Mouse (Mus musculus) heart, embryonic 12.5 days (tissue): ENCODE data around the gene Gjc1. TPM values are rescaled to one million over a fixed set of nuclear protein-coding genes. Genes with fewer than 3 reads are reported as not detected.

Experiments used
- ATAC-seq: fragments of 200-750 bp; cut with Nextera tagmentation; 2 replicates; pipeline ENCODE4 v1.8.0; 2017; ENCODE audit warnings: moderate TSS enrichment, moderate library complexity; ENCODE audit not compliant: insufficient number of reproducible peaks, low FRiP score
- H3K27ac ChIP-seq: fragments of 300-500 bp; sonication (generic); 2 replicates; pipeline ENCODE4 v1.5.1; 2016; ENCODE audit warnings: mild to moderate bottlenecking, moderate library complexity; ENCODE audit not compliant: poor library complexity, severe bottlenecking
- H3K27me3 ChIP-seq: fragments of 300-500 bp; sonication (generic); replicated peaks from 2 replicates; pipeline ENCODE4 v1.6.1; 2016; ENCODE audit warnings: mild to moderate bottlenecking, moderate library complexity
- H3K36me3 ChIP-seq: fragments of 300-500 bp; sonication (generic); 2 replicates; pipeline ENCODE4 v1.6.1; 2016; ENCODE audit warnings: mild to moderate bottlenecking, moderate library complexity
- H3K4me1 ChIP-seq: fragments of 300-500 bp; sonication (generic); replicated peaks from 2 replicates; pipeline ENCODE4 v1.6.1; 2016; ENCODE audit warnings: mild to moderate bottlenecking
- H3K4me2 ChIP-seq: fragments of 300-500 bp; sonication (generic); 2 replicates; pipeline ENCODE4 v1.6.1; 2016; ENCODE audit warnings: mild to moderate bottlenecking, moderate library complexity
- H3K4me3 ChIP-seq: fragments of 300-500 bp; sonication (generic); 2 replicates; pipeline ENCODE4 v1.5.1; 2016; ENCODE audit warnings: mild to moderate bottlenecking
- H3K9ac ChIP-seq: fragments of 300-500 bp; sonication (generic); 2 replicates; pipeline ENCODE4 v1.6.1; 2016; ENCODE audit warnings: mild to moderate bottlenecking, moderate library complexity
- H3K9me3 ChIP-seq: fragments of 300-500 bp; sonication (generic); replicated peaks from 2 replicates; pipeline ENCODE4 v1.6.1; 2016; ENCODE audit warnings: mild to moderate bottlenecking, moderate library complexity
- WGBS: fragments of 180-500 bp; shearing (Covaris S2); methylation state at CpG from one replicate; pipeline ENCODE4 v1.1.7; 2016; 5-methylcytosine and 5-hydroxymethylcytosine counted together
- polyA plus RNA-seq: library from polyadenylated mRNA; unstranded; fragments of >200 nt; fragmentation: Nextera tagmentation; extraction: Ambion mirVana; gene quantifications from 2 replicates; pipeline ENCODE4 v1.2.1, GENCODE M21; 2016

Gjc1 gene
- polyA plus RNA-seq, 1 experiment from 2014 or later: 72.1 TPM

GRCm38 (mm10) chr11:102814881-102815280 is 4.6 kb downstream of the Gjc1 start:
- no peaks in the 10 kb centered on the region for H3K9me3 ChIP-seq
- no peak overlapping the region for H3K27ac ChIP-seq
- peaks cover 39% of the 10 kb centered on the region for H3K4me1 ChIP-seq
- H3K36me3 ChIP-seq: peaks cover 9% of the 10 kb centered on the region
- H3K4me2 ChIP-seq: peak overlapping the region; percentile 24
- H3K9ac ChIP-seq: no peak overlapping the region
- no peaks in the 10 kb centered on the region for H3K27me3 ChIP-seq
- H3K4me3 ChIP-seq: no peak overlapping the region
- no peak for ATAC-seq

GRCm38 (mm10) chr11:102810721-102811485 is 8.6 kb downstream of the Gjc1 start:
- Histone ChIP-seq H3K27ac (no peak overlapping the region), H3K4me1 (peaks cover 43% of the 10 kb centered on the region)
- 69% methylated on average over 4 of the region's 4 CpGs for WGBS

GRCm38 (mm10) chr11:102808246-102808645 is 11.3 kb downstream of the Gjc1 start:
- no peak for ATAC-seq
- 72% methylated on average over 5 of the region's 5 CpGs for WGBS
- Histone ChIP-seq H3K36me3 (peaks cover 31% of the 10 kb centered on the region), H3K4me1 (peaks cover 34% of the 10 kb centered on the region), H3K9me3 (no peaks in the 10 kb centered on the region), H3K4me3 (no peak overlapping the region), H3K27ac (peak overlapping the region; percentile 44; the same call in 1 of the 2 replicates), H3K4me2 (no peak overlapping the region), H3K9ac (no peak overlapping the region), H3K27me3 (no peaks in the 10 kb centered on the region)

More at GRCm38 (mm10) chr11:102810721-102811485, 8.6 kb downstream of the Gjc1 start:
- Histone ChIP-seq H3K9ac (no peak overlapping the region), H3K27me3 (no peaks in the 10 kb centered on the region), H3K36me3 (peaks cover 9% of the 10 kb centered on the region), H3K4me3 (no peak overlapping the region), H3K9me3 (no peaks in the 10 kb centered on the region), H3K4me2 (no peak overlapping the region)
- ATAC-seq: no peak

- 83% methylated on average over 5 of the region's 5 CpGs for WGBS
- no peaks in the 10 kb centered on the region for H3K27me3 ChIP-seq
- no peak overlapping the region for H3K27ac ChIP-seq
- H3K9ac ChIP-seq: no peak overlapping the region
- ATAC-seq: no peak
- H3K36me3 ChIP-seq: peaks cover 66% of the 10 kb centered on the region
- no peak overlapping the region for H3K4me3 ChIP-seq
- H3K9me3 ChIP-seq: no peaks in the 10 kb centered on the region
- H3K4me2 ChIP-seq: no peak overlapping the region
- H3K4me1 ChIP-seq: peaks cover 27% of the 10 kb centered on the region
These were observed 16.0 kb downstream of the Gjc1 start for GRCm38 (mm10) chr11:102803453-102803852.

GRCm38 (mm10) chr11:102794157-102794556 is 25.3 kb downstream of the Gjc1 start:
- peak; percentile 33; the same call in 1 of the 2 replicates for ATAC-seq
- Histone ChIP-seq H3K27ac (peak overlapping the region; percentile 78), H3K4me3 (no peak overlapping the region), H3K9me3 (no peaks in the 10 kb centered on the region), H3K4me1 (peaks cover 45% of the 10 kb centered on the region), H3K27me3 (no peaks in the 10 kb centered on the region), H3K36me3 (peaks cover 22% of the 10 kb centered on the region), H3K9ac (0 out of 2 replicates have a peak overlapping the region, but pooled peaks have one; percentile 46), H3K4me2 (peak overlapping the region; percentile 21; the same call in 1 of the 2 replicates)
- WGBS: 31% methylated on average over 8 of the region's 8 CpGs

GRCm38 (mm10) chr11:102791682-102792445 is 27.6 kb downstream of the Gjc1 start:
- Histone ChIP-seq H3K27me3 (no peaks in the 10 kb centered on the region), H3K4me1 (peaks cover 57% of the 10 kb centered on the region), H3K9me3 (no peaks in the 10 kb centered on the region), H3K9ac (peak overlapping the region; percentile 55), H3K36me3 (peaks cover 6% of the 10 kb centered on the region; the same call in 1 of the 2 replicates), H3K4me3 (no peak overlapping the region), H3K27ac (peak overlapping the region; percentile 79), H3K4me2 (peak overlapping the region; percentile 31)
- WGBS: 27% methylated on average over 14 of the region's 14 CpGs
- no peak for ATAC-seq

- Histone ChIP-seq H3K36me3 (no peaks in the 10 kb centered on the region), H3K4me1 (peaks cover 57% of the 10 kb centered on the region), H3K4me3 (no peak overlapping the region), H3K27ac (peak overlapping the region; percentile 3; the same call in 1 of the 2 replicates), H3K4me2 (no peak overlapping the region), H3K27me3 (no peaks in the 10 kb centered on the region), H3K9me3 (no peaks in the 10 kb centered on the region), H3K9ac (no peak overlapping the region)
- 50% methylated on average over 5 of the region's 5 CpGs for WGBS
- ATAC-seq: no peak
These were observed 31.8 kb downstream of the Gjc1 start for GRCm38 (mm10) chr11:102787688-102788177.

- H3K4me2 ChIP-seq: peak overlapping the region; percentile 42; the same call in 1 of the 2 replicates
- H3K9me3 ChIP-seq: no peaks in the 10 kb centered on the region
- ATAC-seq: peak; percentile 38
- H3K4me1 ChIP-seq: peaks cover 67% of the 10 kb centered on the region
- H3K27me3 ChIP-seq: no peaks in the 10 kb centered on the region
- no peak overlapping the region for H3K4me3 ChIP-seq
- H3K36me3 ChIP-seq: no peaks in the 10 kb centered on the region
- peak overlapping the region; percentile 44; the same call in 1 of the 2 replicates for H3K9ac ChIP-seq
- peak overlapping the region; percentile 82 for H3K27ac ChIP-seq
- WGBS: 21% methylated on average over 7 of the region's 7 CpGs
These were observed 36.1 kb downstream of the Gjc1 start for GRCm38 (mm10) chr11:102783443-102783842.

- 84% methylated on average over 4 of the region's 4 CpGs for WGBS
- ATAC-seq: no peak
- Histone ChIP-seq H3K4me2 (no peak overlapping the region), H3K36me3 (peaks cover 5% of the 10 kb centered on the region; the same call in 1 of the 2 replicates), H3K9ac (no peak overlapping the region), H3K27ac (no peak overlapping the region), H3K9me3 (no peaks in the 10 kb centered on the region), H3K4me1 (peaks cover 69% of the 10 kb centered on the region), H3K4me3 (no peak overlapping the region), H3K27me3 (no peaks in the 10 kb centered on the region)
These were observed 38.0 kb downstream of the Gjc1 start for GRCm38 (mm10) chr11:102781523-102781922.

GRCm38 (mm10) chr11:102780986-102781351 is 38.5 kb downstream of the Gjc1 start:
- Histone ChIP-seq H3K4me2 (peak overlapping the region; percentile 50), H3K27me3 (no peaks in the 10 kb centered on the region), H3K4me1 (peaks cover 69% of the 10 kb centered on the region), H3K9me3 (no peaks in the 10 kb centered on the region), H3K27ac (peak overlapping the region; percentile 30; the same call in 1 of the 2 replicates), H3K4me3 (no peak overlapping the region), H3K36me3 (peaks cover 6% of the 10 kb centered on the region; the same call in 1 of the 2 replicates), H3K9ac (peak overlapping the region; percentile 40)
- WGBS: 34% methylated on average over 10 of the region's 10 CpGs
- ATAC-seq: no peak
